Mouse (Mus musculus) thymus, postnatal 4 days (tissue): ENCODE measurements around the gene Pfdn6.

Experiments
- DNase-seq: peaks from one replicate; pipeline ENCODE4 v3.0.0; 2021

Gene Pfdn6

DNA sequence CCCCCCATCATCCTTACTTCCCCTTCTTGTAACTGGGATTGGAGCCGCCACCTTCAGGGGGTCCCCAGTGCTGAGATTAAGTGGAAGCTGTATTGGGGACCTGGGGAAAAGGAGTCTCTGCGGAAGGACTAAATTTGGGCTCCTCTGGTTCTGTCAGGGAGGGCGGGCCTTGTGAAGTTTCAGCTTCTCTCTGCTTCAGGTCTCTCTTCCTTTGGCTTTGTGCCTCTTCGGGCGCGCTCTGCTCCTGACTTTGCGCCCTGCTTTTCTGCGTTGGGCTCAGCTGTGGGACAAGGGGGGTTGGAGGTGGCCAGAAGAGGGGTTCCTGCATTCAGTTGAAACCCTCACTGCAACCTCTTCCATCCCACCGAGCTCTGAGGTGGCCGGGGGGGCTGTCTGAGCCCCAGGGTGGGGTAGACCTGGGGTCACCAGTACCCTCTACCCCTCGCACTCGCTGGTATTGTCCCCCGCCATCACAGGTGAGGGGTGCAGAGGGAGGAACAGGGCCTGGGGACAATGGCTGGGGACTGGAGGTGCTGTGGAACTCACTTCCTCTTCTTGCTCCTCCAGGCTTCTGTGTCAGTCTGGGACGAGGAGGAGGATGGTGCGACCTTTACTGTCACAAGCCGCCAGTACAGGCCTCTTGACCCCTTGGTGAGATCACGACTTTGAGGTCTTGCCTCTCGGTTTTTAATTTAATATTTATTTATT lies 8.8 kb downstream of the Pfdn6 start:
- DNase-seq, result peak; percentile 45

DNA sequence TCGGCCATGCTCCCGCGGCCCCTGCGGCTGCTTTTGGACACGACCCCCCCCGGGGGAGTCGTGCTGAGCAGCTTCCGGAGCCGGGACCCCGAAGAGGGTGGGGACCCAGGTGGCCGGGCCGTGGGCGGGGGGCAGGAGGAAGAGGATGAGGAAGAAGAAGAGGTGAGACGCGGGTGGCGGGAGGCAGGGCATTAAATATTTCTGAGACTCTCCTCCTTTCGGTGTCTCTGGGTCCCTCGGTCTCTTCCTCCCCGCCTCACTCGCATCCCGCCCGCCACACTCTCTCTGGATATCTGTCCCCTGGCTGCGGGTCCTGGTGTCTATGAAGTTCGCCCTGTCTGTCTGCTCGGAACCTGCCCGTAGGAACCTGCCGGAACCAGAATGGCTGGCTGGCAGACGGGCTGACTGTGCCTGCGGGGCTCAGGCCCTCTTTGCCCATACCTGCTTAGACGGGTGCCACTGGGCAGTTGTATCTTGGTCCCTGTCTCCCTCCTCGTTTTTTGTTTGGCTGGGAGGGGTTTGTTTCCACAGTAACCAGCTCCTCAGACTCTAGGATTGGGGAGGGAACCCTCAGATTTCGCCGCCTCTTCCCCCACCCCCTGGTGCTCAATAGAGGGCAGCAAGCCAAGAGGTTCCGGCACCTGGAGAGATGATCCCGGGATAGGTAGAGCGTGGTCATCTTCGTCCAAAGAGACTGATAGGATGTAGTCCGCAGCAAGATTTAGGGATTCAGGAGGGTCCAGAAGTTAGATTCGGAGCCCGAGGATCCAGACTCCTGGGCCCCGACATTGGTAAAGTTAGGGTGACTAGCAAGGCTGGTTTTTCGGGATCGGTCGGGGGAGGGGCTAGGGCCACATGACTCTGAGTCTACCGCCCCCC lies 9.6 kb downstream of the Pfdn6 start:
- DNase-seq, result peak; percentile 80

- DNase-seq, result peak; percentile 99
Observed at GRCm38 (mm10) chr17:33929371-33930279, 10.5 kb downstream of the Pfdn6 start, which contains the start of gene Rgl2. TSS of gene Rgl2 (plus strand) at chr17:33929543.

DNA sequence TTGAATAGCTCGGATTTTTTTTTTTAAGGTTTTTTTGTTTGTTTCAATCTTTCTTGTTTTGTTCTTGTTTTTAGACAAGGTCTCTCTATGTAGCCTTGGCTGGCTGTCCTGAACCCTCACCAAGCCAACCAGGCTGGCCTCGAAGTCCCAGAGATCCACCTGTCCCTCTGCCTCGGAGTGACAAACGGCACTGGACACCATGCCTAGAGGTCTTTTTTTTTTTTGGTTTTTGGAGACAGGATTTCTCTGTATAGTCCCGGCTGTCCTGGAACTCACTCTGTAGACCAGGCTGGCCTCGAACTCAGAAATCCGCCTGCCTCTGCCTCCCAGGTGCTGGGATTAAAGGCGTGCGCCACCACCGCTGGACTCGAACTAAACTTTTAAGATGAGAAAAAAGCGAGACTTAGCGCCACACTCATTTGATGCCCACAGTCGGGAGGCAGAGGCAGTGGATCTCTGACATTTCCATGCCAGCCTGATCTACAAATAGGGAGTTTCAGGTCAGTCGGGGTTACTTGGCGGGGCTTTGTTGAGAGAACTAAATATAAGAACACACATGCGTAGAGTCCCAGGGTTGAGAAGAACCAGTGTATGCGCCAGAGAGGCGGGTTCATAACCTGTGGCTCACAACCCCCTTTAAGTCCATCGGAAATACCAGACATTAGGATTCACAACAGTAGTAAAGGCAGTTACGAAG lies 11.7 kb downstream of the Pfdn6 start:
- DNase-seq, result no peak

DNA sequence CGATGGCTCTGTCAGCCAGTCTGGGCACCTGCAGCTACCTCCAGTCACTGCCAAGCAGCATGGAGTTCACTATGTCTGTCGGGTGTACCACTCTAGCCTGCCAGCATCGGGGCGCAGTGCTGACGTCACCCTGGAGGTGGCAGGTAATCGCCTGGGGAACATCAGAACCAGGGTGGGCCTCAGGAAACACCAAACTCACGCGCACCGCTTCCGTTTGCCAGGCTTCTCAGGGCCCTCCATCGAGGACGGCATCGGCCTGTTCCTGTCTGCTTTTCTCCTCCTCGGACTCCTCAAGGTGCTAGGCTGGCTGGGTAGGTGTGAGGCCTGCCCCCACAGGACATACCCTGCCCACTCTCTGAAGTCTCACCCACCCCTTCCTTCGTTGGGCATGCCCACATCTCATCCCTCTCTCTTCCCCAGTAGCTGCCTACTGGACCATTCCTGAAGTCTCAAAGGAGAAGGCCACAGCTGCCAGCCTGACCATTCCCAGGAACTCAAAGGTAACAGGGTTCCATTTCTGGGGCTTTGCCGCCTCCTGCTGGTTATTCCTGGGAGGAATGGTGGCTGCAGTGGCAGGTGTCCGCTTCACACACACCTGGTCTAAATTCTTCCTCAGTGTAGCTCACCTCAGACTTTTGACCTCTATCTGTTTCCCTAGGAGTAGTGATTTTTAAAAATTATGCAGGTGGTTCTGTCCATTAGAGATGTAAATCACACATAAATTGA lies 13.8 kb downstream of the Pfdn6 start:
- peak; percentile 55 for DNase-seq

- DNase-seq, result peak; percentile 16
Observed at GRCm38 (mm10) chr17:33925406-33926116, 14.6 kb downstream of the Pfdn6 start.

DNA sequence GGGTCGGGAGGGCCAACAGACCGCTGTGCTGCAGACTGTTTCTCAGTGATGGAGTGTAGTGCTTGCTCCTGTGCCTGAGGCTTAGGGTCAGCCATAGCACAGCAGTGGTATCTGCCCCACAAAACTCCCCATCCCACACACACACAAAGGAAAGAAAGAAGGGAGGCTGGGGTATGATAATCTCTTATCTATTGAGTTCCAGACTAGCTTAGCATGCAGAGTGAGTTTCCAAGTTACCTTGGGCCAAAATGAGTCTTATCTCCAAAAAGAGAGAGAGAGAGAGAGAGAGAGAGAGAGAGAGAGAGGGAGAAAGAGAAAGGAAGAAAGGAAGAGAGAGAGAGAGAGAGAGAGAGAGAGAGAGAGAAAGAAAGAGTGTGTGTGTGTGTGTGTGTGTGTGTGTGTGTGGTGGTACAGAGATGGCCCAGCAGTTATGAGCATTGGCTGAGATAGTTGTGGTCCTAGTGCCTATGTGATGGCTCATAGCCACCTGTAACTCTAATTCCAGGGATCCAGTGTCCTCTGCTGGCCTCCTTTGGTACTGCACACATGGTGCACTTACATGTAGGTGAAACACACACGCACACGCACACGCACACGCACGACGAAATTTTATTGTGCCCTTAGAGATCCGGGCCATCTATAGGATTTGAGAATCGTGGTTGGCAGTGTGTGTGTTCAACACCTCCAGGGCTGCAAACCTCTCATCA lies 15.4 kb downstream of the Pfdn6 start:
- peak; percentile 81 for DNase-seq

GRCm38 (mm10) chr17:33921361-33921760 lies 18.8 kb downstream of the Pfdn6 start:
- DNase-seq, result no peak

- peak; percentile 94 for DNase-seq
Observed at GRCm38 (mm10) chr17:33920282-33921097, 19.7 kb downstream of the Pfdn6 start.

GRCm38 (mm10) chr17:33919351-33920281 lies 20.5 kb downstream of the Pfdn6 start:
- peak; percentile 79 for DNase-seq

DNA sequence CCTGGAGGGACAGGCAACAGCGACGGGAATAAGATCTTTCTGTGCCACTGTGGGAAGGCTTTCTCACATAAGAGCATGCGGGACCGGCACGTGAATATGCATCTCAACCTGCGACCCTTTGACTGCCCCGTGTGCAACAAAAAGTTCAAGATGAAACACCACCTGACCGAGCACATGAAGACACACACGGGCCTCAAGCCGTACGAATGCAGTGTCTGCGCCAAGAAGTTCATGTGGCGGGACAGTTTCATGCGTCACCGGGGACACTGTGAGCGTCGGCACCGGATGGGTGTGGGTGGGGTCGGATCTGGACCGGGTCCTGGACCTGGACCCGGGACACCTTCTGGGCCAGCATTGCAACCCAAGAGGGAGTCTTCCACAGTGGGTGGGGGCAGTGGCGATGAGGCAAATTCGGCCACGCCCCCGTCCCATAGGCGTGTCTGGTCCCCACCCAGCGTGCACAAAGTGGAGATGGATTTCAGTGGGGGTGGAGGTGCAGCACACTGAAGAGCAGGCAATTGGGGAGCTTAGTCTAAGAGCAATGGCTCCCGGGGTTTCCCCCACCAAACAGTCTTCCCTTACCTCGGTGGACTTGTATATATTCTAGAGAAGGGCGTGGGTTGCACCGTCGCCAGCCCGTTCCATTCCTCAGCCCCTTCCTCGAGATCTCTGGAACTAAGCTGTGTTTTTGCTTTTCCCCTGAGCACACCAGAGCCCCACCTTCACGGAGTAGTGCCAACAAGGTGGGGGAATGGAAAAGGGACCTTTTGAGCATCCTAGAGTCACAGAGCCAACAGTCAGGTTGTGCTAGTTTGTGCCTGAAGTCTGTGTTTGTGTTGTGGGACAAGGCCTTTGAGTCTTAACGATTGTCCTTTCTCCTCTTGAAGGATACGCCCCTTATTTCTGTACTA lies 21.6 kb downstream of the Pfdn6 start:
- peak; percentile 51 for DNase-seq

GRCm38 (mm10) chr17:33917656-33918292 lies 22.4 kb downstream of the Pfdn6 start:
- peak; percentile 23 for DNase-seq

DNA sequence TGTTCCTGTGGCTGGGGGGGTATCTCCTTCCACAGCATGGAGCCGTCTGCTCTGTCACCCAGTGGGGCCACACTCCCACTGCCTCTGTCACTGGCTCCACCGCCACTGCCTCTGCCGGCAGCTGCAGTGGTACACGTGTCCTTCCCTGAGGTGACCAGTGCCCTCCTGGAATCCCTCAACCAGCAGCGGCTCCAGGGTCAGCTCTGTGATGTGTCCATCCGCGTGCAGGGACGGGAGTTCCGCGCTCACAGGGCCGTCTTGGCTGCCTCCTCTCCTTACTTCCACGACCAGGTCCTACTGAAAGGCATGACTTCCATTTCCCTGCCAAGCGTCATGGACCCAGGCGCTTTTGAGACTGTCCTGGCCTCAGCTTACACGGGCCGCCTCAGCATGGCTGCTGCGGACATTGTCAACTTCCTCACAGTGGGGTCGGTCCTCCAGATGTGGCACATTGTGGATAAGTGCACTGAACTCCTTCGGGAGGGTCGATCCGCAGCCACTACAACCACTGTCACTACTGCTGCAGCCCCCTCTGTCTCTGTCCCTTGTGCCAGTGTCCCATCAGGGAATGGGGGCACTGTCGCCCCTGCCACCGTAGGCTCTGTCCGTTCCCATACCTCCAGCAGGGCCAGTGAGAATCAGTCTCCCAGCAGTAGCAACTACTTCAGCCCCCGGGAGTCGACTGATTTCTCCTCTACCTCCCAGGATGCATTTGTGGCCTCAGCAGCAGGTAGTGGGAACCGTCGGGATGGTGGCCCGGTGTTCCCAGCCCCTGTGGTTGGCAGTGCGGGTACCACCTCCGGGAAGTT lies 23.1 kb downstream of the Pfdn6 start:
- peak; percentile 33 for DNase-seq

- DNase-seq, result peak; percentile 91
Observed at GRCm38 (mm10) chr17:33916294-33916693, 23.8 kb downstream of the Pfdn6 start.

GRCm38 (mm10) chr17:33915671-33916250 lies 24.4 kb downstream of the Pfdn6 start, which contains the start of the genes Tapbp and Zbtb22:
TSS of gene Tapbp (plus strand) at chr17:33915899.
TSS of gene Zbtb22 (plus strand) at chr17:33915904.
- peak; percentile 94 for DNase-seq
